Mouse (Mus musculus): ENCODE results near the gene Abracl. TPM values are rescaled to one million over a fixed set of nuclear protein-coding genes. Genes with fewer than 3 reads are reported as not detected.

Gene Abracl
- 134 and 179 TPM in 2 replicates for polyA plus RNA-seq (2014; fragmentation: Nextera tagmentation; extraction: Ambion mirVana)

DNA sequence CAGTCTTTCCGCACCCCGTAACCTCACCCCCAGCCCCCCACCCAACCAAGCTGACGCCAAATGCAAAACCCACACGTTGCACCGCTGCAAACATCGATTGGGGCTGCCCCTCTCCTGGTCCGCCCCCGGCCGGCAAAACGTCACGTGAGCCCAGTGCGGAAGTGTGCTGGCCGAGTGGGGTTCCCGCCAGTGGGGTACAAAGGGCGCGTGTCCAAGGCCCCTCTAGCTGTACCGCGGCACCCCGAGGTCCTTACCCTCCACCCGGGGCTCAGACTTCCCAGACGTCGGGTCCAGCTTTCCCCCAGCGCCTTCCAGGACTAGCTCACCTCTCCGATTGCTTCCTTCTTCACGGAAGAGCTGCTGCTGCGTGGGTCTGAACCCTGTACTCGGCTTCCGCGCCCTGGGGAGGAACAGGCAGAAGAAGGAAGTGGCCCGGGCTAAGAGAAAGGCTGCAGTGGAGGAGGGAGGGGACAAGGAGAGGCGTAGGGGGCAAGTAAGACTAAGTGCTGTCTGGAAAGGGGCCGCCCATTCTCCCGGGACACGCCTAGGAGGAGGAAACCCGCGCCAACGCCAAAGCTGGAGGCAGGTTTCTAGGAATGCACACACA lies at the start of gene Abracl:
TSS of gene Abracl (minus strand) at position 548 of the 607 bp plus-strand sequence.
- Histone ChIP-seq H3K4me2 (replicated peaks; ENCODE audit: low read depth, low read length) (peak within 1 kb of the TSS; percentile 64), H3K36me3 (ENCODE audit: control insufficient read depth, insufficient read depth, low read length) (peaks cover 8% of the 10 kb centered on the region; the same call in 1 of the 2 replicates), H3K9ac (ENCODE audit: low read depth, low read length) (peak within 1 kb of the TSS; percentile 80), H3K4me1 (ENCODE audit: control insufficient read depth, insufficient read depth, low read length) (no peaks in the 10 kb centered on the region), H3K27ac (ENCODE audit: low read depth, low read length) (peak within 1 kb of the TSS; percentile 86), H3K4me3 (ENCODE audit: low read length) (peak within 1 kb of the TSS; percentile 76), H3K27me3 (ENCODE audit: control insufficient read depth, insufficient read depth, low read length) (no peaks in the 10 kb centered on the region), H3K9me3 (ENCODE audit: control insufficient read depth, low read length) (no peaks in the 10 kb centered on the region)
- peak; percentile 95 for ATAC-seq (ENCODE audit: low FRiP score, low TSS enrichment)
- under 1% methylated on average over 37 of the region's 37 CpGs for WGBS

DNA sequence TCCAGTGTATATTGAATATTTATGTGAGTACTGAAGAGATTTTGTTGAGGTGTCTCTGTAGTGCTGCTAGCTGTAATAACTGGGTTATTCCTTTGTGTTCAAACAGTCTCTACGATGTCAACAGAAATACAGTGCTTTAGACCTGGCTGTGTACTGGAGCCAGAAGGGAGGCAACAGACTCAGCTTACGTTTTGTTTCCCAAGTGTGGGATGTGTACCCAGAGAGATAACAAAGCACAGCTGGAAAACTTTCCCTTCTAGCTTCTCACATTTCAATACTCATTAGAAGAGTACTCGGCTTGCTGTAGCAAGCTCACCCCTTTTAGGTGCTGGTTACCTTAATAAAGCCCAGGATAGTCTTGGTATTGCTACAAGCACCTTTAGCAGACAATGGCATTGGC lies 49.8 kb upstream of the Abracl start:
- 27% methylated on average over 3 of the region's 3 CpGs for WGBS
- no peaks in the 10 kb centered on the region for H3K9me3 ChIP-seq (ENCODE audit: control insufficient read depth, low read length)
- no peaks in the 10 kb centered on the region for H3K27me3 ChIP-seq (ENCODE audit: control insufficient read depth, insufficient read depth, low read length)
- peaks cover 18% of the 10 kb centered on the region; the same call in 1 of the 2 replicates for H3K4me1 ChIP-seq (ENCODE audit: control insufficient read depth, insufficient read depth, low read length)
- H3K4me3 ChIP-seq (ENCODE audit: low read length) = no peak overlapping the region
- peak; percentile 65; the same call in 1 of the 2 replicates for ATAC-seq (ENCODE audit: low FRiP score, low TSS enrichment)
- H3K27ac ChIP-seq (ENCODE audit: low read depth, low read length) = no peak overlapping the region
- no peak overlapping the region for H3K4me2 ChIP-seq (replicated peaks; ENCODE audit: low read depth, low read length)
- no peak overlapping the region for H3K9ac ChIP-seq (ENCODE audit: low read depth, low read length)
- no peaks in the 10 kb centered on the region for H3K36me3 ChIP-seq (ENCODE audit: control insufficient read depth, insufficient read depth, low read length)

GRCm38 (mm10) chr10:18070616-18071015 lies 47.5 kb upstream of the Abracl start:
- ATAC-seq (ENCODE audit: low FRiP score, low TSS enrichment) = no peak
- Histone ChIP-seq H3K4me3 (ENCODE audit: low read length) (no peak overlapping the region), H3K9me3 (ENCODE audit: control insufficient read depth, low read length) (no peaks in the 10 kb centered on the region), H3K27ac (ENCODE audit: low read depth, low read length) (no peak overlapping the region), H3K4me2 (replicated peaks; ENCODE audit: low read depth, low read length) (no peak overlapping the region), H3K4me1 (ENCODE audit: control insufficient read depth, insufficient read depth, low read length) (peaks cover 26% of the 10 kb centered on the region; the same call in 1 of the 2 replicates), H3K27me3 (ENCODE audit: control insufficient read depth, insufficient read depth, low read length) (no peaks in the 10 kb centered on the region), H3K9ac (ENCODE audit: low read depth, low read length) (no peak overlapping the region), H3K36me3 (ENCODE audit: control insufficient read depth, insufficient read depth, low read length) (no peaks in the 10 kb centered on the region)
- WGBS = 76% methylated on average over 2 of the region's 2 CpGs

DNA sequence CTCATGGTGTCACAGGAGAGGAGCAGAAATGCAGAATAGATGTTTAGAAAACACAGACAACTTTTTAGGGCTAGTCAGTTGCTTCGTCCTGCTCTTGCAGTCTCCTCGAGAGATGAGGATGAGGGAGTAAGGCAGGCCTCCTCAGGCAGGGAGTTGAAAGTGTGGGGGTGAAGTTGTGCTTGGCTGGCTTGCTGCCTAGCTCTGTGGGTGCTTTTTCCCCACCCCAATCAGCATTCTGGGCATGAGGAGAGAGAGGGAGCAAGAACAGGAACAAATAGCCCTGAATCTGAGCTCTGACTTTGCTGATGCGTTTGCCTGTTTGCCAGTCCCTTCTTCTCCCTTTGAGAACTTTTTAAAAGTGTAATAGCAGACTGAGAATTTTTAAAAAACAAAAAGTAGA lies 47.1 kb upstream of the Abracl start:
- no peaks in the 10 kb centered on the region for H3K27me3 ChIP-seq (ENCODE audit: control insufficient read depth, insufficient read depth, low read length)
- H3K4me2 ChIP-seq (replicated peaks; ENCODE audit: low read depth, low read length) = no peak overlapping the region
- H3K9ac ChIP-seq (ENCODE audit: low read depth, low read length) = no peak overlapping the region
- H3K9me3 ChIP-seq (ENCODE audit: control insufficient read depth, low read length) = no peaks in the 10 kb centered on the region
- no peak for ATAC-seq (ENCODE audit: low FRiP score, low TSS enrichment)
- no peaks in the 10 kb centered on the region for H3K36me3 ChIP-seq (ENCODE audit: control insufficient read depth, insufficient read depth, low read length)
- H3K4me1 ChIP-seq (ENCODE audit: control insufficient read depth, insufficient read depth, low read length) = peaks cover 26% of the 10 kb centered on the region; the same call in 1 of the 2 replicates
- no peak overlapping the region for H3K4me3 ChIP-seq (ENCODE audit: low read length)
- H3K27ac ChIP-seq (ENCODE audit: low read depth, low read length) = no peak overlapping the region
- WGBS = 60% methylated on average over 3 of the region's 3 CpGs

GRCm38 (mm10) chr10:18069576-18069975 lies 46.5 kb upstream of the Abracl start:
- H3K4me3 ChIP-seq (ENCODE audit: low read length) = no peak overlapping the region
- ATAC-seq (ENCODE audit: low FRiP score, low TSS enrichment) = no peak
- H3K4me2 ChIP-seq (replicated peaks; ENCODE audit: low read depth, low read length) = no peak overlapping the region
- no peak overlapping the region for H3K27ac ChIP-seq (ENCODE audit: low read depth, low read length)
- peaks cover 26% of the 10 kb centered on the region; the same call in 1 of the 2 replicates for H3K4me1 ChIP-seq (ENCODE audit: control insufficient read depth, insufficient read depth, low read length)
- 61% methylated on average over 2 of the region's 2 CpGs for WGBS
- no peaks in the 10 kb centered on the region for H3K9me3 ChIP-seq (ENCODE audit: control insufficient read depth, low read length)
- no peak overlapping the region for H3K9ac ChIP-seq (ENCODE audit: low read depth, low read length)
- no peaks in the 10 kb centered on the region for H3K27me3 ChIP-seq (ENCODE audit: control insufficient read depth, insufficient read depth, low read length)
- H3K36me3 ChIP-seq (ENCODE audit: control insufficient read depth, insufficient read depth, low read length) = no peaks in the 10 kb centered on the region

- Histone ChIP-seq H3K4me1 (ENCODE audit: control insufficient read depth, insufficient read depth, low read length) (peaks cover 26% of the 10 kb centered on the region; the same call in 1 of the 2 replicates), H3K27me3 (ENCODE audit: control insufficient read depth, insufficient read depth, low read length) (no peaks in the 10 kb centered on the region), H3K27ac (ENCODE audit: low read depth, low read length) (no peak overlapping the region), H3K4me3 (ENCODE audit: low read length) (no peak overlapping the region), H3K36me3 (ENCODE audit: control insufficient read depth, insufficient read depth, low read length) (no peaks in the 10 kb centered on the region), H3K9me3 (ENCODE audit: control insufficient read depth, low read length) (no peaks in the 10 kb centered on the region), H3K9ac (ENCODE audit: low read depth, low read length) (no peak overlapping the region), H3K4me2 (replicated peaks; ENCODE audit: low read depth, low read length) (no peak overlapping the region)
- 84% methylated on average over 2 of the region's 2 CpGs for WGBS
- ATAC-seq (ENCODE audit: low FRiP score, low TSS enrichment) = no peak
Observed at GRCm38 (mm10) chr10:18068880-18069279, 45.8 kb upstream of the Abracl start.

- Histone ChIP-seq H3K4me3 (ENCODE audit: low read length) (no peak overlapping the region), H3K27ac (ENCODE audit: low read depth, low read length) (no peak overlapping the region), H3K4me1 (ENCODE audit: control insufficient read depth, insufficient read depth, low read length) (peaks cover 26% of the 10 kb centered on the region; the same call in 1 of the 2 replicates), H3K9me3 (ENCODE audit: control insufficient read depth, low read length) (no peaks in the 10 kb centered on the region), H3K4me2 (replicated peaks; ENCODE audit: low read depth, low read length) (no peak overlapping the region), H3K36me3 (ENCODE audit: control insufficient read depth, insufficient read depth, low read length) (no peaks in the 10 kb centered on the region), H3K9ac (ENCODE audit: low read depth, low read length) (no peak overlapping the region), H3K27me3 (ENCODE audit: control insufficient read depth, insufficient read depth, low read length) (no peaks in the 10 kb centered on the region)
- peak; percentile 30; the same call in 1 of the 2 replicates for ATAC-seq (ENCODE audit: low FRiP score, low TSS enrichment)
- 52% methylated on average over 10 of the region's 10 CpGs for WGBS
Observed at GRCm38 (mm10) chr10:18067761-18068446, 44.8 kb upstream of the Abracl start.

DNA sequence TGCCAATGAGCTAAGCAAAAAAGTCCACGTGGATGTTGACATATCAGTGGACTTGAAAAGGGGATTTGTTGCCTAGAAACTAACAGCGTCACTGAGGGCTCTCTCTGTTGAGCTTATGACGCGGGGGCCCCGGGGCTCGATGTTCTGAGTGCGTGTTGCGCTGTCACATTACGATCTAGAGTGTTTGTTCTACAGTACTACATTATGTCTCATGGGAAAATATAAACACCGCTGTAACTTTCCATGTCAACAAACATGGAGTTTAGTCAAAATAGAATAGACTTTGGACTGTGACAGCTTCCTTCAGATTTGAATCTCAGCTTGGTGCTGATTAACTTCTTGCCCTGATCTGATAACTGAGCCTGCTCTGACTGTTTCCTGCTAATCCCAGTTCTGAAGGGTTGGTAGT lies 42.9 kb upstream of the Abracl start:
- Histone ChIP-seq H3K4me2 (replicated peaks; ENCODE audit: low read depth, low read length) (no peak overlapping the region), H3K27me3 (ENCODE audit: control insufficient read depth, insufficient read depth, low read length) (no peaks in the 10 kb centered on the region), H3K36me3 (ENCODE audit: control insufficient read depth, insufficient read depth, low read length) (no peaks in the 10 kb centered on the region), H3K27ac (ENCODE audit: low read depth, low read length) (no peak overlapping the region), H3K4me3 (ENCODE audit: low read length) (no peak overlapping the region), H3K4me1 (ENCODE audit: control insufficient read depth, insufficient read depth, low read length) (peaks cover 26% of the 10 kb centered on the region; the same call in 1 of the 2 replicates), H3K9me3 (ENCODE audit: control insufficient read depth, low read length) (no peaks in the 10 kb centered on the region), H3K9ac (ENCODE audit: low read depth, low read length) (no peak overlapping the region)
- 88% methylated on average over 10 of the region's 10 CpGs for WGBS
- no peak for ATAC-seq (ENCODE audit: low FRiP score, low TSS enrichment)

GRCm38 (mm10) chr10:18064606-18065228 lies 41.6 kb upstream of the Abracl start:
- no peaks in the 10 kb centered on the region for H3K36me3 ChIP-seq (ENCODE audit: control insufficient read depth, insufficient read depth, low read length)
- 86% methylated on average over 7 of the region's 7 CpGs for WGBS
- no peaks in the 10 kb centered on the region for H3K9me3 ChIP-seq (ENCODE audit: control insufficient read depth, low read length)
- H3K27ac ChIP-seq (ENCODE audit: low read depth, low read length) = no peak overlapping the region
- ATAC-seq (ENCODE audit: low FRiP score, low TSS enrichment) = no peak
- H3K4me2 ChIP-seq (replicated peaks; ENCODE audit: low read depth, low read length) = no peak overlapping the region
- peaks cover 17% of the 10 kb centered on the region; the same call in 1 of the 2 replicates for H3K4me1 ChIP-seq (ENCODE audit: control insufficient read depth, insufficient read depth, low read length)
- H3K4me3 ChIP-seq (ENCODE audit: low read length) = no peak overlapping the region
- H3K27me3 ChIP-seq (ENCODE audit: control insufficient read depth, insufficient read depth, low read length) = no peaks in the 10 kb centered on the region
- no peak overlapping the region for H3K9ac ChIP-seq (ENCODE audit: low read depth, low read length)
